Mouse (Mus musculus) intestine, postnatal 0 days (tissue): ENCODE data around the gene Msh2. TPM values are rescaled to one million over a fixed set of nuclear protein-coding genes. Genes with fewer than 3 reads are reported as not detected.
"Not testable (repeated sequence)": the region's sequence is repeated elsewhere in the genome, so short reads cannot be mapped to it uniquely, and the experiment has no call there.

ENCODE experiments used
- ATAC-seq: fragments of 200-750 bp; cut with Nextera tagmentation; 2 replicates; pipeline ENCODE4 v1.8.0; 2017; ENCODE audit warnings: mild to moderate bottlenecking, moderate TSS enrichment, moderate library complexity
- H3K27ac ChIP-seq: fragments of 300-500 bp; sonication (generic); 2 replicates; pipeline ENCODE4 v1.5.1; 2014; ENCODE audit warnings: mild to moderate bottlenecking, low read depth, low read length, moderate library complexity
- H3K27me3 ChIP-seq: fragments of 300-500 bp; sonication (generic); replicated peaks from 2 replicates; pipeline ENCODE4 v1.6.1; 2014; ENCODE audit warnings: low read length, mixed read lengths; ENCODE audit not compliant: control insufficient read depth, insufficient read depth
- H3K36me3 ChIP-seq: fragments of 300-500 bp; sonication (generic); 2 replicates; pipeline ENCODE4 v1.6.1; 2014; ENCODE audit warnings: mild to moderate bottlenecking, moderate library complexity; ENCODE audit not compliant: control insufficient read depth, insufficient read depth
- H3K4me1 ChIP-seq: fragments of 300-500 bp; sonication (generic); replicated peaks from 2 replicates; pipeline ENCODE4 v1.6.1; 2014; ENCODE audit warnings: antibody characterized with exemption, low read length, mixed read lengths; ENCODE audit not compliant: control insufficient read depth, insufficient read depth
- H3K4me2 ChIP-seq: fragments of 300-500 bp; sonication (generic); replicated peaks from 2 replicates; pipeline ENCODE4 v1.6.1; 2014; ENCODE audit warnings: low read depth, mild to moderate bottlenecking, moderate library complexity
- H3K4me3 ChIP-seq: fragments of 300-500 bp; sonication (generic); 2 replicates; pipeline ENCODE4 v1.5.1; 2014; ENCODE audit warnings: low read depth, low read length
- H3K9ac ChIP-seq: fragments of 300-500 bp; sonication (generic); 2 replicates; pipeline ENCODE4 v1.6.1; 2014; ENCODE audit warnings: mild to moderate bottlenecking, low read depth, low read length
- H3K9me3 ChIP-seq: fragments of 300-500 bp; sonication (generic); 2 replicates; pipeline ENCODE4 v1.6.1; 2016; ENCODE audit warnings: mixed run types; ENCODE audit not compliant: control insufficient read depth
- CTCF ChIP-seq: sonication (generic); IDR thresholded peaks from 2 replicates; pipeline ENCODE4 v1.5.1; 2016; ENCODE audit warnings: low read depth, mild to moderate bottlenecking, control low read depth, antibody characterized with exemption, moderate library complexity
- WGBS: fragments of 180-500 bp; shearing (Covaris S2); extraction: QIAGEN DNeasy Blood & Tissue Kit; methylation state at CpG from one replicate; pipeline ENCODE4 v1.1.7; 2014; 5-methylcytosine and 5-hydroxymethylcytosine counted together
- polyA plus RNA-seq: library from polyadenylated mRNA; unstranded; fragments of >200 nt; fragmentation: Nextera tagmentation; extraction: Ambion mirVana; gene quantifications from 2 replicates; pipeline ENCODE4 v1.2.1, GENCODE M21; 2015

Gene Msh2
- polyA plus RNA-seq, 1 experiment from 2014 or later, result 13.9 TPM

GRCm38 (mm10) chr17:87665066-87665822 lies 6.9 kb upstream of the Msh2 start:
- no peak; the same call in 1 of the 2 replicates for ATAC-seq
- no peaks in the 10 kb centered on the region for H3K27me3 ChIP-seq
- H3K4me2 ChIP-seq, result no peak overlapping the region
- no peaks in the 10 kb centered on the region for H3K9me3 ChIP-seq
- no peak overlapping the region for H3K27ac ChIP-seq
- H3K4me1 ChIP-seq, result no peaks in the 10 kb centered on the region
- no peaks in the 10 kb centered on the region for H3K36me3 ChIP-seq
- 83% methylated on average over 10 of the region's 10 CpGs for WGBS
- no peak overlapping the region for H3K4me3 ChIP-seq
- peak; percentile 96 for TF ChIP-seq CTCF
- no peak overlapping the region for H3K9ac ChIP-seq

GRCm38 (mm10) chr17:87672677-87673286 lies 652 bp downstream of the Msh2 start:
- peak overlapping the region; percentile 80 for H3K27ac ChIP-seq
- WGBS, result under 1% methylated on average over 54 of the region's 54 CpGs
- peak; percentile 65 for ATAC-seq
- peak overlapping the region; percentile 88 for H3K4me3 ChIP-seq
- peak overlapping the region; percentile 72 for H3K9ac ChIP-seq
- peak overlapping the region; percentile 92 for H3K4me2 ChIP-seq
- no peaks in the 10 kb centered on the region for H3K4me1 ChIP-seq
- no peak for TF ChIP-seq CTCF
- H3K36me3 ChIP-seq, result no peaks in the 10 kb centered on the region; the same call in 1 of the 2 replicates
- no peaks in the 10 kb centered on the region for H3K27me3 ChIP-seq
- no peaks in the 10 kb centered on the region for H3K9me3 ChIP-seq

- not testable (repeated sequence) for H3K27ac ChIP-seq, H3K4me3 ChIP-seq, H3K27me3 ChIP-seq, H3K36me3 ChIP-seq, H3K9me3 ChIP-seq, H3K4me2 ChIP-seq, H3K4me1 ChIP-seq, ATAC-seq, H3K9ac ChIP-seq
- 95% methylated on average over 1 of the region's 1 CpGs for WGBS
These were observed 4.9 kb downstream of the Msh2 start for GRCm38 (mm10) chr17:87676916-87677474.

- WGBS, result 93% methylated on average over 8 of the region's 8 CpGs
- ATAC-seq, result no peak
- Histone ChIP-seq H3K4me2 (no peak overlapping the region), H3K27ac (no peak overlapping the region), H3K36me3 (peaks cover 4% of the 10 kb centered on the region; the same call in 1 of the 2 replicates), H3K9me3 (no peaks in the 10 kb centered on the region), H3K4me1 (no peaks in the 10 kb centered on the region), H3K27me3 (no peaks in the 10 kb centered on the region), H3K4me3 (no peak overlapping the region), H3K9ac (no peak overlapping the region)
- TF ChIP-seq CTCF, result no peak
These were observed 5.5 kb downstream of the Msh2 start for GRCm38 (mm10) chr17:87677656-87678055.

- Histone ChIP-seq H3K27ac (no peak overlapping the region), H3K4me3 (no peak overlapping the region), H3K9me3 (no peaks in the 10 kb centered on the region), H3K4me1 (no peaks in the 10 kb centered on the region), H3K9ac (no peak overlapping the region), H3K36me3 (peaks cover 48% of the 10 kb centered on the region), H3K27me3 (no peaks in the 10 kb centered on the region), H3K4me2 (no peak overlapping the region)
- 85% methylated on average over 8 of the region's 8 CpGs for WGBS
- ATAC-seq, result no peak
- no peak for TF ChIP-seq CTCF
These were observed 17.1 kb downstream of the Msh2 start for GRCm38 (mm10) chr17:87689217-87689616.

DNA sequence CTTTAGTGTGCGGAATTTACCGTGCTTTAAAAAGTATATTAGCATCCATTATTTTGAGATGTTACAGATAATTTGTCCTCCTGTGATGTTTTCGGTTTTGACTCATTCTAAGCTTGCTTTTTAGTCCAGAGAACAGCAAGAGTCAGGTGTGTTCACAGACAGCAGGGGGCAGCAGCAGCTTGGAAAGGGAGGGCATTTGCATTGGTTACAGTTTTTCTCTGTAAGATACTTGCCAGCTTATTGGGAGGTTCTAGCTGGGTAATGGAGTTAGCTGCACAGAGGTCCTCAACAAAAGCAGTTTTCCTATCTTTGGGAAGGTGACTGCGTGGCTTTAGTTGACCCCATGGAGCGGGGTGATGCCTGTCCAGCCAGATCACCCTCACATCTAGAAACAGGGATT lies 19.8 kb downstream of the Msh2 start:
- 94% methylated on average over 5 of the region's 5 CpGs for WGBS
- Histone ChIP-seq H3K27me3 (no peaks in the 10 kb centered on the region), H3K9me3 (no peaks in the 10 kb centered on the region), H3K9ac (no peak overlapping the region), H3K27ac (no peak overlapping the region), H3K4me3 (no peak overlapping the region), H3K4me1 (no peaks in the 10 kb centered on the region), H3K36me3 (peaks cover 51% of the 10 kb centered on the region), H3K4me2 (no peak overlapping the region)
- TF ChIP-seq CTCF, result peak; percentile 88
- ATAC-seq, result no peak
